Mouse (Mus musculus) limb, embryonic 12.5 days (tissue): ENCODE results near the gene Olfr709-ps1. TPM values are rescaled to one million over a fixed set of nuclear protein-coding genes. Genes with fewer than 3 reads are reported as not detected.

Source experiments
- polyA plus RNA-seq: library from polyadenylated mRNA; unstranded; fragments of >200 nt; fragmentation: Nextera tagmentation; extraction: Ambion mirVana; gene quantifications from 2 replicates; pipeline ENCODE4 v1.2.1, GENCODE M21; 2016

Olfr709-ps1 gene
- polyA plus RNA-seq, 1 experiment from 2014 or later: not detected

Other genes with a start within 250 kb of the Olfr709-ps1 start
- not detected in 2 replicates for gene Olfr694, start 240.4 kb downstream of the Olfr709-ps1 start, polyA plus RNA-seq
- not detected in 2 replicates for gene Olfr695, start 215.8 kb downstream of the Olfr709-ps1 start, polyA plus RNA-seq
- not detected in 2 replicates for gene Olfr697, start 189.8 kb downstream of the Olfr709-ps1 start, polyA plus RNA-seq
- not detected in 2 replicates for gene Olfr698, start 176.8 kb downstream of the Olfr709-ps1 start, polyA plus RNA-seq
- not detected in 2 replicates for gene Olfr699, start 139.0 kb downstream of the Olfr709-ps1 start, polyA plus RNA-seq
- gene Olfr700, start 123.4 kb downstream of the Olfr709-ps1 start, polyA plus RNA-seq: not detected in 2 replicates
- not detected in 2 replicates for gene Olfr701, start 118.1 kb downstream of the Olfr709-ps1 start, polyA plus RNA-seq
- not detected in 2 replicates for gene Olfr702, start 98.3 kb downstream of the Olfr709-ps1 start, polyA plus RNA-seq
- gene Olfr703, start 88.9 kb downstream of the Olfr709-ps1 start, polyA plus RNA-seq: not detected in 2 replicates
- gene Olfr704, start 69.0 kb downstream of the Olfr709-ps1 start, polyA plus RNA-seq: not detected in 2 replicates
- gene Olfr705, start 55.3 kb downstream of the Olfr709-ps1 start, polyA plus RNA-seq: not detected in 2 replicates
- not detected in 2 replicates for gene Olfr706, start 44.1 kb downstream of the Olfr709-ps1 start, polyA plus RNA-seq
- not detected in 2 replicates for gene Olfr707, start 31.0 kb downstream of the Olfr709-ps1 start, polyA plus RNA-seq
- not detected in 2 replicates for gene Olfr1532-ps1, start 24.2 kb downstream of the Olfr709-ps1 start, polyA plus RNA-seq
- not detected in 2 replicates for gene Olfr710, start 16.1 kb upstream of the Olfr709-ps1 start, polyA plus RNA-seq
- not detected in 2 replicates for gene Olfr6, start 31.7 kb upstream of the Olfr709-ps1 start, polyA plus RNA-seq
- not detected in 2 replicates for gene Olfr711, start 43.2 kb upstream of the Olfr709-ps1 start, polyA plus RNA-seq
- not detected in 2 replicates for gene Olfr2, start 73.9 kb upstream of the Olfr709-ps1 start, polyA plus RNA-seq
- not detected in 2 replicates for gene Olfr713, start 99.0 kb upstream of the Olfr709-ps1 start, polyA plus RNA-seq
- not detected in 2 replicates for gene Olfr714, start 138.8 kb upstream of the Olfr709-ps1 start, polyA plus RNA-seq
- not detected in 2 replicates for gene Olfr17, start 161.0 kb upstream of the Olfr709-ps1 start, polyA plus RNA-seq
- not detected in 2 replicates for gene Olfr715b, start 178.2 kb upstream of the Olfr709-ps1 start, polyA plus RNA-seq
- gene Olfr715, start 198.9 kb upstream of the Olfr709-ps1 start, polyA plus RNA-seq: not detected in 2 replicates
- gene Olfr716, start 206.1 kb upstream of the Olfr709-ps1 start, polyA plus RNA-seq: not detected in 2 replicates
- gene Nlrp14, start 234.8 kb upstream of the Olfr709-ps1 start, polyA plus RNA-seq: not detected in 2 replicates